Mouse (Mus musculus) bone marrow, adult 2 months (tissue): ENCODE measurements around the gene Havcr1. TPM values are rescaled to one million over a fixed set of nuclear protein-coding genes. Genes with fewer than 3 reads are reported as not detected.
"Not testable (repeated sequence)": the region's sequence is repeated elsewhere in the genome, so short reads cannot be mapped to it uniquely, and the experiment has no call there.

Source experiments
- H3K27ac ChIP-seq: fragments of 200-500 bp; 2 replicates; pipeline ENCODE4 v1.5.1; 2012; ENCODE audit warnings: low read depth, mild to moderate bottlenecking, control low read depth, inconsistent platforms, low read length; ENCODE audit not compliant: control insufficient read depth, poor library complexity, insufficient read depth
- H3K4me1 ChIP-seq: fragments of 200-500 bp; 2 replicates; pipeline ENCODE4 v1.6.1; 2011; ENCODE audit warnings: low read length; ENCODE audit not compliant: control insufficient read depth, insufficient read depth
- H3K4me3 ChIP-seq: fragments of 200-500 bp; replicated peaks from 2 replicates; pipeline ENCODE3; 2011; ENCODE audit warnings: mild to moderate bottlenecking, low read depth, low read length, control low read depth; ENCODE audit not compliant: control insufficient read depth
- CTCF ChIP-seq: fragments of 200-500 bp; IDR thresholded peaks from 2 replicates; pipeline ENCODE4 v1.5.1; 2011; ENCODE audit warnings: low read length, control low read depth; ENCODE audit not compliant: control insufficient read depth, insufficient read depth
- POLR2A ChIP-seq: fragments of 200-500 bp; IDR thresholded peaks from 2 replicates; pipeline ENCODE4 v1.6.1; 2011; ENCODE audit warnings: low read depth, mild to moderate bottlenecking, control low read depth, low read length, borderline replicate concordance; ENCODE audit not compliant: control insufficient read depth
- WGBS: fragments of 180-500 bp; shearing (Covaris S2); methylation state at CpG from one replicate; pipeline ENCODE4 v1.1.7; 2018; 5-methylcytosine and 5-hydroxymethylcytosine counted together
- polyA plus RNA-seq: library from polyadenylated mRNA; stranded (reverse); fragments of >200 nt; gene quantifications from 2 replicates; pipeline ENCODE4 v1.2.4, GENCODE M21; 2011; ENCODE audit warnings: low replicate concordance; ENCODE audit not compliant: missing spikeins, insufficient read depth, insufficient read length

Gene Havcr1
- 0.52 TPM in 1 of 2 replicates, not detected in the other for polyA plus RNA-seq

DNA sequence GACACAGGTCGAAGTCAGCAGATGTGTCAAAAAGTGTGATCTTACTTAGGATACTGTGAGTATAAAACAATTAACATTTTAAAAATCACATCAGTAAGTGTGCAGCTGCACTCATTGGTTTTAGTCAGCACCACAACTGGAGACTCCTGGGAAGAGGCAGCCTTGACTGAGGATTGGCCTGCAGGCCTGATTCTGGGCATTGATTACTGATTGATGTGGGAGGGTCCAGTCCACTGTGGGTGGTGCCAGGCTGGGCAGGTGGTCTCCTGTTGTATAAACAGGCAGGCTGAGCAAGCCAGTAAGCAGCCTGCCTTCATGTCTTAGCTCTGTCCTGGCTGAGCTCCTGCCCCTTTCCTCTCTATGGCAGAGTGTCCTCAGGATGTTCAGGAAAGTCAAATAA, at the start of gene Havcr1:
TSS of gene Havcr1 (plus strand) at position 5 of the 400 bp plus-strand sequence.
- H3K4me1 ChIP-seq, H3K4me3 ChIP-seq, H3K27ac ChIP-seq: not testable (repeated sequence)
- WGBS = 89% methylated on average over 1 of the region's 1 CpGs

DNA sequence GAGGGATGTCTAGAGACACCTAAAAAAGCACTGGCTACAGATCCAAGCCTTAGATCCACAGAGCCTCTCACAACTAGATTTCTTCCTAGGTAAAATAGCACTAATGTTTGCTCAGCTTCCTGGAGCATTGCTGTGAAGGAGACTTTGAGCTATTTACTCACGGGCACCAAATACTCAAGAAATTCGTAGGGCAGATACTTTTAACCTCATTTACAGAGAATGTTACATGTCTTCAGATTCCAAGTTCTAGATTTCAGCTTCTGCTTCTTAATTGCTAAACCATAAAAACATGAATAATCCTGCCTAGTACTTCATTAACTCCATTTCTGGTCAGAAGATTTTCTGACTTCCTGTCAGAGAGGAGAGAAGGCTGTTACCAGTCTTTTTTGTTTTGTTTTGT, 44.7 kb upstream of the Havcr1 start:
- no peak overlapping the region for H3K27ac ChIP-seq
- no peaks in the 10 kb centered on the region for H3K4me1 ChIP-seq
- 86% methylated on average over 2 of the region's 2 CpGs for WGBS
- TF ChIP-seq POLR2A (no peak), CTCF (no peak)
- H3K4me3 ChIP-seq = no peak overlapping the region

DNA sequence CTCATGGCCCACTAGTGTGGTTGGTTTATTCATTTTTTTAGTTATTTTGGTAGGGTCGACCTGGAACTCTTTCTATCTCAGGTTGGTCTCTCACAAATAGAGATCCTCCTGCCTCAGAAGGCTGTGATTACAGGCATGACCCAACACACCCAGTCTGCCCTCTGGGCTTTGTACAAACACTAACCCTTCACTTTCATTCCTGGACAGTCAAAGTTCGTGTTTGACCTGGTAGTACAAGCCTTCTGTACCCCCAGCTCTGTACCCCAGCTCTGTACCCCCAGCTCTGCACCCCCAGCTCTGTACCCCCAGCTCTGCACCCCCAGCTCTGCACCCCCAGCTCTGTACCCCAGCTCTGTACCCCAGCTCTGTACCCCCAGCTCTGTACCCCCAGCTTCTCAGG, 39.0 kb upstream of the Havcr1 start:
- H3K4me3 ChIP-seq, H3K4me1 ChIP-seq, H3K27ac ChIP-seq: not testable (repeated sequence)
- 59% methylated on average over 2 of the region's 2 CpGs for WGBS

DNA sequence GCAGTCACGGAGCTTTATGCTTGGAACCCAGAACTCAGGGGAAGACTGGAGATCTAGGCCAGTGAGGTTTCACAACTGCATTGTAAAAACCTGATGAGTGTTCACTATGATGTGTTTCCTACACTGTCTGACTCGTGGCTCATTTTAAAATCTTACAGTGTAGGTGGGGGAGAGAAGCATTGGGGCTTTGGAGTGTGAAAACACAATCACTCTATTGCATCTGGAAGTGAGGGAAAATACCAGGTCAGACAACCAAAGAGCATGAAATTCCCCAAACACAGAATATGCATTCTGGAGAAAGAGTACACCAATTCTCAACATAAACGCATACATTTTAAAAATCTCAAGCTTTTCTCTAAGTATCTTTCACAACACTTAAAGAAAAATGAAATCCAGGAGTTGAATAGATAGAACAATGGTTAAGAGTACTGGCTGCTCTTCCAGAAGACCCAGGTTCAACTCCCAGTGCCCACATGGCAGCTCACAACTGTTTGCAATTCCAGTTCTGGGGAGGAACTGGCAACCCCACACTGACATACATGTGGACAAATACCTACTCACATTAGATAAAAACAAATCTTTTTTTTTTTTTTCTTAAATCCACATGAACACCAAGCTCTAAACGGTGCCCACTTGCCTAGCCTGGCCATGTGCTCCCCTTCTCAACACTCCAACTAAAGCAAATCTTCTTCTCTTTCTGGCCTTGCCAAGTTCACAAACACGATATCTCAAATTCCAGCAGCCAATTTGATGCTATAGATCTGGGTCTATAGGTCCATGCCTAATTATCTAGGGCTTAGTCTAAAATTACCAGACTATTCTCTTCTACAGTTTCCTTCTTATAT, 37.2 kb upstream of the Havcr1 start:
- Histone ChIP-seq H3K27ac (no peak overlapping the region), H3K4me1 (no peaks in the 10 kb centered on the region), H3K4me3 (no peak overlapping the region)
- 71% methylated on average over 5 of the region's 5 CpGs for WGBS
- no peak for TF ChIP-seq CTCF
- TF ChIP-seq POLR2A = no peak

DNA sequence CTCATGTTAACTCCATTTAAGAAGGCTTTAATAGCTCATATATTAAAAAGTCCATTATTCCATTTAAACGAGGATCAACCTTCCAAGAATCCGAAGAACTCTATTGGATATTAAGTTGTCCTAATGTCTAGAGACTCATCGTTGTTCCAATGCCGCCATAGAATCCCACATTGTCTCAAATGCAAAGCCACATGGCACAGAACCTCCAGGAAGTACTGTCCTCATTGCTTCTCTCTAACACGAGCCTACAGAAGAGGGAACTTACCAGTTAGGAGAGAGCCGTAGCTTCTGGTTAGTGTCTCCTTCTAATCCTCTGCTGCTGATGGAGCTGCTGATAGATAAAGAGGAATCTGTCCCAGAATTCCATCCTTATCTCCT, 36.6 kb upstream of the Havcr1 start:
- Histone ChIP-seq H3K4me1 (no peaks in the 10 kb centered on the region), H3K27ac (no peak overlapping the region), H3K4me3 (no peak overlapping the region)
- 64% methylated on average over 6 of the region's 6 CpGs for WGBS
- no peak for TF ChIP-seq CTCF
- TF ChIP-seq POLR2A = no peak

DNA sequence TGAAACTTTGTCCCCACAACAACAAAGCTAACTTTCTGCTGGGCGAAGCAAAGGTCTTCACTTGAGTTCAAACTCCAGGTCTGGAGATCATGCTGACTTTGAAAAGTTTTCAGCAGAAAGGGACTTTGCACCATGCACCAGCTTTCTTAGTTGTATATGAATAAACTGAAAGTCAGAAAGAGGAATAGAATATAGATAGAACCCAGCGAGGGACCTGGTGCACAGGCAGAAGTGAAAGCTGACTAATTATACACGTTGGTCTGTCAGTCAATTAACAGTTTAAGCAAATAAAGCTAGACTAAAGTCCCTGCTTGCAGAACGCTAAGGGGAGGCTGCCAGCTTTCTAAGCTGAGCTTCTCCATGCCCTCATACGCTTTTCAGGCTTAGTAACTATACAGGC, 36.0 kb upstream of the Havcr1 start:
- TF ChIP-seq POLR2A = no peak
- no peak for TF ChIP-seq CTCF
- H3K4me1 ChIP-seq = no peaks in the 10 kb centered on the region
- 56% methylated on average over 5 of the region's 5 CpGs for WGBS
- H3K4me3 ChIP-seq = no peak overlapping the region
- no peak overlapping the region for H3K27ac ChIP-seq

DNA sequence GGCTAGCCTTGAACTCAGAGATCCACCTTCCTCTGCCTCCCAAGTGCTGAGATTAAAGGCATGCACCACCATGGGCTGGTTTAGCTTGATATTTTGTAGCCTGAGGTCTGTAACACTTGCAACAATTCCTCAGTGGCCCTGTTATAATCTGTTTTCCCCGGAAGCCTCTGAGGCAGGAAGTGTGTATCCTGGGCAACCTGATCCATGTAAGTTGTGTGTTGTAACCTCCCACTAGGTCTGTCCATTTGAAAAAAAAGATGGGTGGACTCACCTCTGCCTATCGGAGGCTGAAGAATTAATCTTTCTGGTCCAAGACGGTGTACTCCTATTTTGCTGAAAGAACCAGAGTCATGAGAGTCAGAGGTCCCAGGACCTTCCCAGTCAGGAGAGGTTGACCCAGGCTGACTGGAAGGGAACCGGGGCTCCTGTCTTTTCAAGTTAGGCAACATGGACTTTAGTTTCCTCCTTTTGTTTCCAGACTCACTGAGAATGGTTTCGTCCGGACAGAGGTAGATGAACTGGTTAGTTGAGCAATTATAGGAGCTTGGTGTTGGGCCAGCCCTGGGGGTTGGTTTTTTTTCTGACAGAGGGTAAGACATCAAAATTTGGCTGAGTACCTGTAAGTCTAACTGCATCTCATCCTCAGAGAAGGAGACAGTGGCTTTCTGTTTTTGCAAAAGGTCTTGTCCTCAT, 28.1 kb upstream of the Havcr1 start, which contains the start of gene Timd2:
TSS of gene Timd2 (minus strand) at position 398 of the 693 bp plus-strand sequence.
- 56% methylated on average over 6 of the region's 6 CpGs for WGBS
- Histone ChIP-seq H3K27ac (no peak within 1 kb of the TSS), H3K4me3 (no peak within 1 kb of the TSS), H3K4me1 (no peaks in the 10 kb centered on the region)
- TF ChIP-seq POLR2A (no peak), CTCF (no peak)

DNA sequence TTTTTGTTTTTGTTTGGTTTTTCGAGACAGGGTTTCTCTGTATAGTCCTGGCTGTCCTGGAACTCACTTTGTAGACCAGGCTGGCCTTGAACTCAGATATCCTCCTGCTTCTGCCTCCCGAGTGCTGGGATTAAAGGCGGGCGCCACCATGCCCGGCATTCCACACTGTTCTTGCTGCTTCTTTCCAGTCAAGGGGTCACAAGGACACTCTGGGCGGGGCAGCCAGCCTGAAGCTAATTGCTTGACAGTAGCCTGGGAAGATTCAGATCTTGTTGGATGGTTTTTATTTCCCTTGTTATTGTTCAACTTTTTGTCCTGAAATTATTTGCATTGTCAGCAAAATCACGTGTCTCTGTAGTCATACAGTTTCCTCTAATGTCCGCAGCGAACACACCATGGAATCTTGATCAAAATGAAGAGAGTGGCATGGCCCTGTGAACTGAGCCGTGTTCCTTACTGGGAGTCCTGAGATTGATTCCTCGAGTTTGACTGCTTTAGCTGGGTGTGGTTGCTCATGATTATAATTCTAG, 3.3 kb upstream of the Havcr1 start:
- no peak for TF ChIP-seq POLR2A
- no peak for TF ChIP-seq CTCF
- H3K27ac ChIP-seq = no peak overlapping the region
- no peaks in the 10 kb centered on the region for H3K4me1 ChIP-seq
- no peak overlapping the region for H3K4me3 ChIP-seq
- 76% methylated on average over 11 of the region's 11 CpGs for WGBS
